Mouse (Mus musculus) liver, embryonic 14.5 days (tissue): ENCODE results near the gene Armh3. TPM values are rescaled to one million over a fixed set of nuclear protein-coding genes. Genes with fewer than 3 reads are reported as not detected.
A peak's percentile ranks its signal among the peaks of the same experiment; 100 is the strongest.

Experiments
- ATAC-seq: fragments of 200-750 bp; cut with Nextera tagmentation; 2 replicates; pipeline ENCODE4 v1.8.0; 2017; ENCODE audit warnings: moderate number of reproducible peaks, mild to moderate bottlenecking, moderate library complexity; ENCODE audit not compliant: insufficient read depth
- DNase-seq, 3 experiments: peaks; one replicate each; pipeline ENCODE4 v3.0.0-alpha.2; 2012 to 2013; ENCODE audit warnings: low read depth in 3 of 3, low spot score in 3 of 3
- H3K27ac ChIP-seq: fragments of 300-500 bp; sonication (generic); 2 replicates; pipeline ENCODE4 v1.5.1; 2014; ENCODE audit warnings: moderate library complexity, mild to moderate bottlenecking, control low read depth, inconsistent platforms
- H3K27me3 ChIP-seq: fragments of 300-500 bp; sonication (generic); 2 replicates; pipeline ENCODE4 v1.6.1; 2014; ENCODE audit warnings: mild to moderate bottlenecking, low read length, moderate library complexity; ENCODE audit not compliant: control insufficient read depth, insufficient read depth
- H3K36me3 ChIP-seq: fragments of 300-500 bp; sonication (generic); replicated peaks from 2 replicates; pipeline ENCODE4 v1.6.1; 2014; ENCODE audit warnings: low read depth; ENCODE audit not compliant: control insufficient read depth, insufficient read depth
- H3K4me1 ChIP-seq, 2 experiments: fragments of 200-500 bp in 1 of 2; fragments of 300-500 bp in 1 of 2; sonication (generic) in 1 of 2; replicated peaks; 2 replicates each; pipeline ENCODE4 v1.6.1; 2012 to 2014; ENCODE audit warnings: antibody characterized with exemption in 1 of 2, inconsistent platforms in 1 of 2, low read length in 1 of 2; ENCODE audit not compliant: control insufficient read depth in 2 of 2, insufficient read depth in 2 of 2
- H3K4me2 ChIP-seq: fragments of 300-500 bp; sonication (generic); 2 replicates; pipeline ENCODE4 v1.6.1; 2014; ENCODE audit warnings: low read depth, mild to moderate bottlenecking, control low read depth, moderate library complexity
- H3K4me3 ChIP-seq, 2 experiments: fragments of 200-500 bp in 1 of 2; fragments of 300-500 bp in 1 of 2; sonication (generic) in 1 of 2; 2 replicates each; pipeline ENCODE4 v1.5.1; 2012 to 2014; ENCODE audit warnings: low read depth in 2 of 2, low read length in 2 of 2, mild to moderate bottlenecking in 2 of 2, control low read depth in 1 of 2, inconsistent platforms in 1 of 2, moderate library complexity in 1 of 2; ENCODE audit not compliant: insufficient read depth in 1 of 2
- H3K9ac ChIP-seq: fragments of 300-500 bp; sonication (generic); replicated peaks from 2 replicates; pipeline ENCODE4 v1.6.1; 2014; ENCODE audit warnings: mild to moderate bottlenecking, control low read depth, moderate library complexity
- H3K9me3 ChIP-seq: fragments of 300-500 bp; sonication (generic); 2 replicates; pipeline ENCODE4 v1.6.1; 2016; ENCODE audit warnings: low read length, mixed read lengths; ENCODE audit not compliant: control insufficient read depth
- CTCF ChIP-seq: IDR thresholded peaks from 2 replicates; pipeline ENCODE4 v1.5.1; 2016; ENCODE audit warnings: antibody characterized with exemption, low read depth, control low read depth
- EP300 ChIP-seq: IDR thresholded peaks from 2 replicates; pipeline ENCODE4 v1.6.1; 2016; ENCODE audit warnings: antibody characterized with exemption, low read depth
- WGBS: fragments of 180-500 bp; shearing (Covaris S2); extraction: QIAGEN DNeasy Blood & Tissue Kit; methylation state at CpG from one replicate; pipeline ENCODE4 v1.1.7; 2014; ENCODE audit not compliant: insufficient replicate concordance; 5-methylcytosine and 5-hydroxymethylcytosine counted together
- polyA plus RNA-seq, 2 experiments: library from polyadenylated mRNA; depleted of rRNA in 1 of 2; stranded (reverse) in 1 of 2; unstranded in 1 of 2; fragments of >200 nt; fragmentation: Nextera tagmentation in 1 of 2; extraction: Ambion mirVana in 1 of 2; gene quantifications; 2 replicates each; pipeline versions ENCODE4 v1.2.1 to v1.2.3; 2012 to 2014

Armh3 gene
- polyA plus RNA-seq, 2 experiments, result 2.2 to 2.8 TPM

DNA sequence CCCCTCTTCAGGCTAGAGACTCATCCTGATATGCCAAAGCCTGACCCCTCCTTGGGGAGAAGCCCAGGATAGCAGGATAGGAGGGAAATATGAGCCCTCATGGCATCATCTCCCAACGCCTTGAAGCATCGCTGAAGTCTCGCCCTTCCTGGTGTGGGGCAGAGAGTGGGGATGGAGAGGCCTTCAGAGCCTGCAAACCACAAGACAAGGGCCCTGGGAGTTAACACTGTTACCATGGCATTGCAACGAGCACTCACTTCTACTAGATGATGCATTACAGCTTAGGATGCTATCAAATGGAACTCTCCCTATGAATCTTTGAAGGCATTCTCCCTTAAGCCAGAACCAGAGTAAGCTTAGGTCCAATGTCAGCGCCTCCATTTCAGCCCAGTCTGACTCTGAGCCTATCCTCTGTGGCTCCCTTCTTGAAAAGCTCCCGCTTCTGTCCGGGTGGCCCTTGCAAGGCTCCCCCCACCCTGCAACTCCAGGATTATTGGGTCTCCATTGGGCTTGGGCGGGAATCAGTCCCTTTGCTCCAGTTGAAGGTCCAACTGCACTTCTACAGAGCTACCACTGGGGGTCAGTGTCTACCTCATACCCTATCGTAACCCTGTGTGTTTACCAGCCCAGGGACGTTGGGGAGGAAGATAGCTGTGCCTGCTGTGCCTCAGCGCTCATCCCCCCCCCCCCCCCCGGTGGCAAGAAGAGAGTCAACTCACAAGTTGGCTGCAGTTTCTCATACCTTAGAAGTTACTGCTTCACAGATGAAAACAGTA lies 193.5 kb downstream of the Armh3 start:
- H3K9me3 ChIP-seq, result no peaks in the 10 kb centered on the region
- DNase-seq (peak in 2 of 3 experiments; percentile 42), ATAC-seq (peak; percentile 50; the same call in 1 of the 2 replicates)
- H3K4me2 ChIP-seq, result peak overlapping the region; percentile 33
- H3K27me3 ChIP-seq, result no peaks in the 10 kb centered on the region
- no peak overlapping the region; the same call in 1 of the 2 replicates for H3K9ac ChIP-seq
- WGBS, result 23% methylated on average over 12 of the region's 12 CpGs
- no peaks in the 10 kb centered on the region for H3K36me3 ChIP-seq
- H3K4me1 ChIP-seq, result peaks cover 19 to 29% of the 10 kb centered on the region in 2 experiments
- H3K27ac ChIP-seq, result no peak overlapping the region
- TF ChIP-seq EP300 (no peak), CTCF (peak; percentile 94)
- no peak overlapping the region for H3K4me3 ChIP-seq

DNA sequence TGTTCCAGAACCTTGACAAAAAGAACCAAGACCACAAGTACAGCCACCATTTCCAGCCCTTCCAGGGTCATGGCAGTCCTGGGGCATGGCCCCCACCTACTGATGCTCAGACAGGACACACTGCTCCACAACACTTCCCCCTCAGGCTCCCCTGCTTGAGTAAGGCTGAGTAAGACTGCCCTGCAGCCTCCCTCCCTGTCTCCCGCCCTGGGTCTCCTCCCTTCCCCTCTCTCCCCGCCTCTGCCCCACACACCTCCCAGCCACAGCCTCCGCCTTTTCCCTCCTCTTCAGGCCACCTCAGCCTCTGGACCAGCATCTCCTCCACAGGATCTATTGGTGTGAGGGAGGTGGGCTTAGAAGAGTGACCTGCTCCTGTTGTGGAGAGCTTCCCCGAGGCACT lies 194.9 kb downstream of the Armh3 start:
- WGBS, result 20% methylated on average over 4 of the region's 4 CpGs
- peak; percentile 54 for ATAC-seq

DNA sequence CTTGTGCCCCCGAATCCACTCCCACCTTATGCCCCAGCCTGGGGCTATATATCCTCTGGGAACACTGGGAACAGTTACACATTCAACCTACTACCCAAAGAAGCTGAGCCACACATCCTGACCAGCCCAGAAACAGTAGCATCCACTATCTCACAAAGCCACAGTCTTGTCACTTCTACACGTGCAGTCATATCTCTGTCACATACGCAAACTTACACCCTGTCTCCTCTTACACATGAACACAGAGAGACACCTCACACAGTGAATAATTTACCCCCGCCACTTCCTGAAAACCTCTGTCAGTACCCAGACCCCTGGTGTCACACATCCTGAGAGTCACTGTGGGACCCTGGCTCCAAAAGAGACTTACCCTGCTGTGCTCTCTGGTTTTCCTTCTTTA lies 195.6 kb downstream of the Armh3 start:
- TF ChIP-seq CTCF, result no peak
- peak; percentile 69 for TF ChIP-seq EP300
- 29% methylated on average over 4 of the region's 4 CpGs for WGBS
- Histone ChIP-seq H3K4me1 (peaks cover 19 to 29% of the 10 kb centered on the region in 2 experiments), H3K4me2 (peak overlapping the region; percentile 73), H3K4me3 (peak overlapping the region; percentile 35 to 43), H3K27ac (peak overlapping the region; percentile 67), H3K27me3 (no peaks in the 10 kb centered on the region), H3K36me3 (no peaks in the 10 kb centered on the region), H3K9me3 (no peaks in the 10 kb centered on the region), H3K9ac (peak overlapping the region; percentile 59)
- ATAC-seq, result peak; percentile 88
- DNase-seq, result peak in 2 of 3 experiments; percentile 33 to 44

More for the DNA sequence above, 194.9 kb downstream of the Armh3 start:
- H3K36me3 ChIP-seq, result no peaks in the 10 kb centered on the region
- H3K4me2 ChIP-seq, result peak overlapping the region; percentile 73
- no peak for DNase-seq
- H3K4me1 ChIP-seq, result peaks cover 19 to 29% of the 10 kb centered on the region in 2 experiments
- TF ChIP-seq EP300, result no peak
- no peak for TF ChIP-seq CTCF
- H3K27me3 ChIP-seq, result no peaks in the 10 kb centered on the region
- H3K4me3 ChIP-seq, result peak overlapping the region; percentile 35 to 43
- H3K27ac ChIP-seq, result peak overlapping the region; percentile 67
- no peaks in the 10 kb centered on the region for H3K9me3 ChIP-seq
- peak overlapping the region; percentile 59 for H3K9ac ChIP-seq

DNA sequence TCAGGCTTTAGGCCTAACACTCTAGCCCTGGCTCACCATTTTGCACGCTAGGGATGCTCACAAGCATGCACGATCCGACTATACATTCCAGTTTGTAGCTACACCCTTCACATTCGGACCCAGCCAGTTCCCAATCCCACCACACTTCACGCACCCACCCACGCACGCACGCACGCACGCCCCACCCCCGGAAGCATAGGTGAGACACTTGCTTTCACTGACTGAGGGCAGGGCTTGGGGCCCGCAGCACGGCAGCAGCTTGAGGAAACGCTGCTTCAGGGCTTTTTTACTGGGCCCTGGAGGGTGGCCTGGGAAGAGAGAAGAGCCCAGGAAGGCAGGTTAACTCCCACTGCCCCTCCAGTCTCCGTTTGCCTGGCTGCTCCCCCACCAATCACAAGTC lies 201.4 kb downstream of the Armh3 start:
- H3K9ac ChIP-seq, result no peak overlapping the region
- no peak overlapping the region for H3K4me3 ChIP-seq
- 76% methylated on average over 15 of the region's 15 CpGs for WGBS
- H3K27me3 ChIP-seq, result no peaks in the 10 kb centered on the region
- H3K4me1 ChIP-seq, result peaks cover 6 to 7% of the 10 kb centered on the region in 2 experiments
- no peak for TF ChIP-seq CTCF
- TF ChIP-seq EP300, result no peak
- no peaks in the 10 kb centered on the region for H3K9me3 ChIP-seq
- ATAC-seq (no peak), DNase-seq (no peak)
- no peaks in the 10 kb centered on the region for H3K36me3 ChIP-seq
- H3K27ac ChIP-seq, result no peak overlapping the region
- no peak overlapping the region for H3K4me2 ChIP-seq

DNA sequence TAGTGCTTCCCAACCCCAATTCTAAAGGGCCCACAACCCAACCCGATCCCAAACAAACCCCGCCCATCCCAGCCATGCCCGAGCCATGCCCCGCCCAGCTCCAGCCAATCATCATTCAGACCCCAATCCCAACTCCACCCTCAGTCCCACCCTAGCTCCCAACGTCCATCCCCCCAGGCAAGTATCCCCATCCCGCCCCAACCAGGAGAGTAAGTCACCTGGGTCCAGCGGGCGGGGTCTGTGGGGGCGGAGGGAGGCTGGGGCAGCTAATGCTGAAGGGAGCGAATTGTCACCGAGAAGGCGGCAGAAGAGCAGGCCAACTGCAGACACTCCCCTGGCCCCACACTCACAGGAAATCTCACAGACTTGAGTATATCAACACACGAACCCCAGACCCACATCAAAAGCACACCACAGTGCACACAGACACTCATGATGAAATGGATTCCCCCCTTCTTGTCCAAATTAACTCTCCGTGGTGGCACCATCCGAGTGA lies 202.2 kb downstream of the Armh3 start:
- ATAC-seq, result peak; percentile 53; the same call in 1 of the 2 replicates
- no peak overlapping the region for H3K9ac ChIP-seq
- no peaks in the 10 kb centered on the region for H3K27me3 ChIP-seq
- WGBS, result 31% methylated on average over 15 of the region's 15 CpGs
- TF ChIP-seq CTCF (no peak), EP300 (no peak)
- peaks cover 7 to 8% of the 10 kb centered on the region in 2 experiments for H3K4me1 ChIP-seq
- H3K27ac ChIP-seq, result no peak overlapping the region
- no peaks in the 10 kb centered on the region for H3K36me3 ChIP-seq
- DNase-seq, result peak in 1 of 3 experiments; percentile 12
- peak overlapping the region; percentile 42 for H3K4me2 ChIP-seq
- H3K4me3 ChIP-seq, result no peak overlapping the region
- no peaks in the 10 kb centered on the region for H3K9me3 ChIP-seq
